Mouse (Mus musculus) brain, embryonic 14.5 days (tissue): ENCODE data around the gene Ubxn6. TPM values are rescaled to one million over a fixed set of nuclear protein-coding genes. Genes with fewer than 3 reads are reported as not detected.

Experiments
- DNase-seq: peaks from one replicate; pipeline ENCODE4 v3.0.0-alpha.2; 2011; ENCODE audit warnings: low read depth
- CTCF ChIP-seq: fragments of 200-500 bp; IDR thresholded peaks from 2 replicates; pipeline ENCODE4 v1.5.1; 2012; ENCODE audit warnings: inconsistent platforms, mild to moderate bottlenecking, moderate library complexity, borderline replicate concordance; ENCODE audit not compliant: insufficient read depth, insufficient read length; ENCODE audit errors: extremely low read depth
- POLR2A ChIP-seq: fragments of 200-500 bp; IDR thresholded peaks from 2 replicates; pipeline ENCODE4 v1.6.1; 2012; ENCODE audit warnings: mild to moderate bottlenecking, inconsistent platforms, borderline replicate concordance; ENCODE audit not compliant: poor library complexity, insufficient read depth, insufficient read length, severe bottlenecking; ENCODE audit errors: extremely low read depth
- polyA plus RNA-seq: library from polyadenylated mRNA; depleted of rRNA; stranded (reverse); fragments of >200 nt; gene quantifications from 2 replicates; pipeline ENCODE4 v1.2.3, GENCODE M21; 2012

Ubxn6 gene
- polyA plus RNA-seq, 1 experiment, result 110 TPM

DNA sequence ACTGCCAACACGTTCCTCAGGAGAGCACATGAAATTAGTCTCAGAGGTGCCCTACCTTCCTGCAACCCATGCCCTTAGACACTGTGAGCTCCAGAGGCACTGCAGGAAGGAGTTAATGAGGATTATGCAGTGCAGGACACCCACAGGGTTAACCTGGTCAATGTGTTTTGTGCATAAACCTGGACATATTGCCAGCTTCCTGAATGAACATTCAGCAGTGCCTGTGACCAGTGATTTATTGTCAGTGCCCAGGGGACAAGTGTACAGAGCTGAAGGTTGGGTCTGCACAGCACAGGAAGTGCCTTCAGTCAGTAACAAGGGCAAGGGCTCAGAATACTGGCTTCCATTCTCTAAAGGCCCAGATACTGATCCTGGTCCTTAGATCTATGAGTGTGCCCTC is 47.9 kb downstream of the Ubxn6 start:
- no peak for DNase-seq
- TF ChIP-seq POLR2A (no peak), CTCF (no peak)

- TF ChIP-seq POLR2A, result no peak
- TF ChIP-seq CTCF, result no peak
- no peak for DNase-seq
These were observed 48.5 kb downstream of the Ubxn6 start for GRCm38 (mm10) chr17:56026303-56026702.

DNA sequence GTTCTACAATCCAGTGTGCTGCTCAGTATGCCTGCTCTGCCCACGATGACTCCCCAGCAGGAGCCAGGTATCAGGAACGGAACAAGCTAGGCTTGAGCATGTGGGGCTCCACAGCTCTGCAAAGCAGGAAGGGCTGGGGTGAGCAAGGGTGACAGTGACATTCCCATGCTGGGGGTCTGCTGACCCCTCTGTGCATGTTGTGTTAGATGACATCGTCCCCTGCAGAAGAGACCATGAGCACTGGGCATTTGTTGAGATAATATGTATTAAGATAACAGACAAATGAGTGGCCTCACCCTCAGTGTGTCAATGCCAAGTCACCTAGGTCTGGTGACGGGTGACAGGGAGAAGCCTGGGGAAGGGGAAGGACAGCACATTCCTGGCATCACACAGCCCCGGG is 49.9 kb downstream of the Ubxn6 start:
- DNase-seq, result no peak
- TF ChIP-seq CTCF, result no peak
- TF ChIP-seq POLR2A, result no peak

- TF ChIP-seq POLR2A (no peak), CTCF (no peak)
These were observed 50.4 kb downstream of the Ubxn6 start for GRCm38 (mm10) chr17:56024476-56024875.

DNA sequence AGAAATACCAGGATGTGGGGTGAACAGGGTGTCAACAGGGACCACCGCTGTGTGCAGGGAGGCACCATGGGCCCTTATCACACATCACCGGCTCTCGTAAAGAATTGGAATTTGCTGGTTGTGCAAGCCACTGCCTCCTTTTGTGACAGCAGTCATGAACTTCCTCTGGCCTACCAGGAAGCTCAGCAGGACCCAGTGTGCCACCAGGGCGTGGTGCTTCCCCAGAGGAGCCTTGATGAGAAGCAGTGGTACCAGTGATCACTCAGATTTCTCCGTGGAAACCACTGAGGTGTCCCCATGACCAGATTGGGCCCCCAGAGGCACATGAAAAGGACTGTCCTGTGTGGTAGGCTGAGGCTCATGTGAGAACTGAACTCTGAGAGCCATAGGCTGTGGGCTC is 51.4 kb downstream of the Ubxn6 start:
- no peak for DNase-seq
- TF ChIP-seq CTCF (no peak), POLR2A (no peak)

More at GRCm38 (mm10) chr17:56024476-56024875, 50.4 kb downstream of the Ubxn6 start:
- no peak for DNase-seq

GRCm38 (mm10) chr17:56022989-56023290 is 51.9 kb downstream of the Ubxn6 start:
- no peak for DNase-seq

GRCm38 (mm10) chr17:56022131-56022988 is 52.5 kb downstream of the Ubxn6 start:
- TF ChIP-seq POLR2A (no peak), CTCF (no peak)
- no peak for DNase-seq

More at GRCm38 (mm10) chr17:56022989-56023290, 51.9 kb downstream of the Ubxn6 start:
- no peak for TF ChIP-seq POLR2A
- TF ChIP-seq CTCF, result no peak

DNA sequence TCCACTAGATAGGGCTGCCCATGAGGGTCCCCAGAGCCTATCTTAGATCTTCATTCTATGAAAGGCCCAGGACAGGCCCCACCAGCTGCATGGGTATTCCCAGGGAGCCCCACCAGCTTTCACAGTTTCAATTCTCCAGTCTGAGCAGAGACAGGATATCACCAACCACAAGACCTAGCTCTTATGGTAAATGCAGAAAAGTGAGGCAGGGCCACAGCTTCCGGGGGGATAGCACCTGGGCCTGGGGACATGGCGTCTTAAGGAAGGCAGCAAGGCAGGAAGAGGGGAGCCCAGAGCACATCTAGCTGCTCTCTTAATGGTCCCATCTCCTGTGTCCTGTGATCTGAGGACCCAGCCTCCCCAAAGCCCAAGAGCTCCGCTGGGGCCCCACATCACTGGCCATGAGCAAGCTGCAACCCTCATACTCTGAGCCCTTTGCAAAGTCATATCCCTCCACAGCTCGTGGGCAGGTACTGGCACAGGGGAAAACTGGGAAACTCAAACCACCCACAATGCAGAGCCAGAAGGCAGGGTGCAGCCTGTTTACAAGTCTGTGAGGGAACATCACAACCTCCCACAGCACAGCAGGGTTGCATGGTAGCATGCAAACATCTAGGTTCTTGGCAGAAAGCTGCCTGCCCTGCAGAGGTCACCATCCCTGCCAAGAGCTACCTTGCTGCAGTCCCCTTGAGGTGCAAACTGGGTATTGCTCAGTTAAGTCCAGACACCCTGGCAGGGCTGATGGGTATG is 53.5 kb downstream of the Ubxn6 start:
- TF ChIP-seq POLR2A (no peak), CTCF (no peak)
- DNase-seq, result no peak

DNA sequence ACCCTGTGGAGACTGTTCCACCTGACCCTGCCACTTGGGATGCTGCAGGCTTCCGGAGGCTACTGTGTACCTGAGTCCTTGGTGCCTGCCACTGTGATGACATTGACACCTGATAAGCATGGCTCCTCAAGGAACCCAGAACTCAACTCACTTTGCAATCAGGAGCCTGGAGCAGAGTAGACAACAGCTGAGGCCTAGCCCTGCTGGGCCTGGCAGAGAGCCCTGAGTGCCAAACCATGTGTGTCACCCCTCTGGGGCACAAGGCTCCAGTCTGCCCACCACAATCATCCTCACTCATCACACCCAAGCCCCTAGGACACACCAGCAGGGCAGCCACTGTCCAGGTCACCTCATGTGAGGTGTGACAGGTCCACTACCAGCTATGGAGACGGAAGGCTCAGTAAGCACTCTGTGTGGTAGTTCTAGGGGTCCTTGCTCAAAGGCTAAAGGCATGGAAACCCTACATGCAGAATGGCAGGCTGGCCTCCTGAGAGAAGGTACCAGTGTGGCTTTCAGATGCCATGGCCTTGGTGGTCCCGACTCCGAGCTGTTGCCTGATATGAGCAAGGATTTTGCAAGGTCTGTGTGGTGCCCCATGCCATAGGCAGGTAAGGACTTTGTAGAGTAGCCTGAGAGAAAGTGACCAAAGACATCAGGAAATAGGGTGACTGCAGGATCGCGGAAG is 54.3 kb downstream of the Ubxn6 start:
- DNase-seq, result no peak
- TF ChIP-seq POLR2A, result no peak
- no peak for TF ChIP-seq CTCF

- peak; percentile 39; the same call in 1 of the 2 replicates for TF ChIP-seq CTCF
- no peak for TF ChIP-seq POLR2A
These were observed 56.3 kb downstream of the Ubxn6 start for GRCm38 (mm10) chr17:56018347-56019131.

More at GRCm38 (mm10) chr17:56018347-56019131, 56.3 kb downstream of the Ubxn6 start:
- peak; percentile 51 for DNase-seq
